Mouse (Mus musculus): ENCODE measurements around the gene Hyou1. TPM values are rescaled to one million over a fixed set of nuclear protein-coding genes. Genes with fewer than 3 reads are reported as not detected.
"Not testable (repeated sequence)": the region's sequence is repeated elsewhere in the genome, so short reads cannot be mapped to it uniquely, and the experiment has no call there.

Gene Hyou1
- polyA plus RNA-seq, 1 experiment from 2014 or later: 22.0 TPM

GRCm38 (mm10) chr9:44410647-44411336 is 31.5 kb downstream of the Hyou1 start:
- Histone ChIP-seq H3K36me3 (peaks cover 53% of the 10 kb centered on the region), H3K4me2 (replicated peaks) (no peak overlapping the region), H3K9ac (replicated peaks) (no peak overlapping the region), H3K27ac (replicated peaks) (no peak overlapping the region), H3K4me3 (no peak overlapping the region), H3K27me3 (no peaks in the 10 kb centered on the region), H3K4me1 (peaks cover 18% of the 10 kb centered on the region), H3K9me3 (no peaks in the 10 kb centered on the region)
- 79% methylated on average over 2 of the region's 2 CpGs for WGBS
- no peak for ATAC-seq (replicated peaks)

- Histone ChIP-seq H3K4me2 (replicated peaks) (no peak overlapping the region), H3K4me1 (peaks cover 16% of the 10 kb centered on the region)
These were observed 32.4 kb downstream of the Hyou1 start for GRCm38 (mm10) chr9:44411601-44412130.

GRCm38 (mm10) chr9:44412306-44412705 is 33.0 kb downstream of the Hyou1 start:
- no peaks in the 10 kb centered on the region for H3K27me3 ChIP-seq
- WGBS: 87% methylated on average over 4 of the region's 4 CpGs
- no peak overlapping the region for H3K4me2 ChIP-seq (replicated peaks)
- H3K4me1 ChIP-seq: peaks cover 20% of the 10 kb centered on the region
- H3K36me3 ChIP-seq: peaks cover 53% of the 10 kb centered on the region
- no peak overlapping the region for H3K9ac ChIP-seq (replicated peaks)
- no peaks in the 10 kb centered on the region for H3K9me3 ChIP-seq
- no peak overlapping the region for H3K4me3 ChIP-seq
- no peak overlapping the region for H3K27ac ChIP-seq (replicated peaks)
- no peak for ATAC-seq (replicated peaks)

More at GRCm38 (mm10) chr9:44411601-44412130, 32.4 kb downstream of the Hyou1 start:
- H3K9ac ChIP-seq (replicated peaks): no peak overlapping the region
- H3K36me3 ChIP-seq: peaks cover 53% of the 10 kb centered on the region
- H3K9me3 ChIP-seq: no peaks in the 10 kb centered on the region
- 80% methylated on average over 1 of the region's 1 CpGs for WGBS
- no peak for ATAC-seq (replicated peaks)
- H3K27ac ChIP-seq (replicated peaks): no peak overlapping the region
- H3K4me3 ChIP-seq: no peak overlapping the region
- H3K27me3 ChIP-seq: no peaks in the 10 kb centered on the region

GRCm38 (mm10) chr9:44412781-44413180 is 33.5 kb downstream of the Hyou1 start:
- Histone ChIP-seq H3K36me3 (peaks cover 53% of the 10 kb centered on the region), H3K9ac (replicated peaks) (no peak overlapping the region), H3K4me3 (no peak overlapping the region), H3K27ac (replicated peaks) (no peak overlapping the region), H3K4me2 (replicated peaks) (no peak overlapping the region), H3K9me3 (no peaks in the 10 kb centered on the region), H3K4me1 (peaks cover 23% of the 10 kb centered on the region), H3K27me3 (no peaks in the 10 kb centered on the region)
- ATAC-seq (replicated peaks): no peak
- WGBS: 83% methylated on average over 2 of the region's 2 CpGs

- Histone ChIP-seq H3K9ac (replicated peaks) (peak overlapping the region; percentile 74), H3K4me3 (peak overlapping the region; percentile 65), H3K27me3 (no peaks in the 10 kb centered on the region), H3K9me3 (no peaks in the 10 kb centered on the region), H3K4me1 (peaks cover 12% of the 10 kb centered on the region), H3K4me2 (replicated peaks) (peak overlapping the region; percentile 74), H3K27ac (replicated peaks) (peak overlapping the region; percentile 87), H3K36me3 (peaks cover 17% of the 10 kb centered on the region)
- peak; percentile 65; the same call in 1 of the 2 replicates for ATAC-seq (replicated peaks)
- 7% methylated on average over 26 of the region's 26 CpGs for WGBS
These were observed 38.0 kb downstream of the Hyou1 start for GRCm38 (mm10) chr9:44417156-44417891.

GRCm38 (mm10) chr9:44417892-44418363 is 38.6 kb downstream of the Hyou1 start:
- Histone ChIP-seq H3K4me3 (peak overlapping the region; percentile 65), H3K36me3 (peaks cover 11% of the 10 kb centered on the region), H3K9ac (replicated peaks) (peak overlapping the region; percentile 74), H3K27ac (replicated peaks) (peak overlapping the region; percentile 87), H3K27me3 (no peaks in the 10 kb centered on the region), H3K9me3 (no peaks in the 10 kb centered on the region), H3K4me1 (peaks cover 12% of the 10 kb centered on the region), H3K4me2 (replicated peaks) (peak overlapping the region; percentile 74)
- ATAC-seq (replicated peaks): peak; percentile 90
- whole genome bisulfite sequencing: under 1% methylated on average over 38 of the region's 38 CpGs

- Histone ChIP-seq H3K27ac (replicated peaks) (peak within 1 kb of the TSS; percentile 87), H3K27me3 (no peaks in the 10 kb centered on the region), H3K9me3 (no peaks in the 10 kb centered on the region), H3K9ac (replicated peaks) (peak within 1 kb of the TSS; percentile 74), H3K4me3 (peak within 1 kb of the TSS; percentile 65), H3K36me3 (peaks cover 6% of the 10 kb centered on the region; the same call in 1 of the 2 replicates), H3K4me2 (replicated peaks) (peak within 1 kb of the TSS; percentile 74), H3K4me1 (peaks cover 12% of the 10 kb centered on the region)
- WGBS: 75% methylated on average over 14 of the region's 14 CpGs
- ATAC-seq (replicated peaks): no peak
These were observed 39.5 kb downstream of the Hyou1 start, which contains the start of gene Ccdc84 for GRCm38 (mm10) chr9:44418519-44419385. Gene Ccdc84, minus strand, starts transcription at chr9:44418569.

- H3K27ac ChIP-seq (replicated peaks); H3K9me3 ChIP-seq; H3K4me3 ChIP-seq; H3K9ac ChIP-seq (replicated peaks); H3K36me3 ChIP-seq; ATAC-seq (replicated peaks); H3K27me3 ChIP-seq; H3K4me2 ChIP-seq (replicated peaks): not testable (repeated sequence)
- H3K4me1 ChIP-seq: peaks cover 12% of the 10 kb centered on the region
- WGBS: 95% methylated on average over 9 of the region's 9 CpGs
These were observed 40.4 kb downstream of the Hyou1 start for GRCm38 (mm10) chr9:44419730-44420129.

GRCm38 (mm10) chr9:44420280-44420898 is 41.1 kb downstream of the Hyou1 start:
- H3K4me1 ChIP-seq: peaks cover 12% of the 10 kb centered on the region
- 81% methylated on average over 5 of the region's 5 CpGs for WGBS
- no peak overlapping the region for H3K9ac ChIP-seq (replicated peaks)
- H3K27ac ChIP-seq (replicated peaks): no peak overlapping the region
- H3K9me3 ChIP-seq: no peaks in the 10 kb centered on the region
- ATAC-seq (replicated peaks): no peak
- H3K4me3 ChIP-seq: no peak overlapping the region
- H3K4me2 ChIP-seq (replicated peaks): no peak overlapping the region
- H3K27me3 ChIP-seq: no peaks in the 10 kb centered on the region
- H3K36me3 ChIP-seq: peaks cover 3% of the 10 kb centered on the region; the same call in 1 of the 2 replicates

- Histone ChIP-seq H3K36me3 (no peaks in the 10 kb centered on the region), H3K9me3 (no peaks in the 10 kb centered on the region), H3K4me1 (no peaks in the 10 kb centered on the region), H3K4me3 (no peak overlapping the region), H3K9ac (replicated peaks) (no peak overlapping the region), H3K4me2 (replicated peaks) (no peak overlapping the region), H3K27me3 (no peaks in the 10 kb centered on the region), H3K27ac (replicated peaks) (no peak overlapping the region)
- no peak for ATAC-seq (replicated peaks)
- WGBS: 86% methylated on average over 4 of the region's 4 CpGs
These were observed 44.3 kb downstream of the Hyou1 start for GRCm38 (mm10) chr9:44423576-44423975.

- H3K36me3 ChIP-seq: no peaks in the 10 kb centered on the region
- no peak overlapping the region for H3K9ac ChIP-seq (replicated peaks)
- 65% methylated on average over 5 of the region's 5 CpGs for WGBS
- no peaks in the 10 kb centered on the region for H3K4me1 ChIP-seq
- no peaks in the 10 kb centered on the region for H3K27me3 ChIP-seq
- no peak overlapping the region for H3K4me2 ChIP-seq (replicated peaks)
- H3K4me3 ChIP-seq: no peak overlapping the region
- no peak overlapping the region for H3K27ac ChIP-seq (replicated peaks)
- no peaks in the 10 kb centered on the region for H3K9me3 ChIP-seq
- no peak for ATAC-seq (replicated peaks)
These were observed 53.4 kb downstream of the Hyou1 start for GRCm38 (mm10) chr9:44432577-44433185.
